Mouse (Mus musculus) heart, postnatal 14 days (tissue): Measurements from ENCODE around the gene 4930404N11Rik. TPM values are rescaled to one million over a fixed set of nuclear protein-coding genes. Genes with fewer than 3 reads are reported as not detected.

Experiments
- DNase-seq, 2 experiments: peaks; one replicate each; pipeline ENCODE4 v3.0.0; 2021 to 2022
- intact Hi-C: fragments of 180-260 bp; cut with DNase I; formaldehyde crosslinking; loops from one replicate; pipeline ENCODE4 v1.15.1; 2025
- microRNA-seq, 2 experiments: library from miRNA; unstranded; fragments of <30 nt; microRNA quantifications; one replicate each; pipeline ENCODE4 v1.2.0; 2021 to 2022
- total RNA-seq, 2 experiments: library from RNA; stranded (reverse); gene quantifications; 2 replicates each; pipeline ENCODE4 v1.2.3; 2021

Gene 4930404N11Rik
- total RNA-seq, 2 experiments from 2014 or later, result 1.2 to 1.3 TPM

DNA sequence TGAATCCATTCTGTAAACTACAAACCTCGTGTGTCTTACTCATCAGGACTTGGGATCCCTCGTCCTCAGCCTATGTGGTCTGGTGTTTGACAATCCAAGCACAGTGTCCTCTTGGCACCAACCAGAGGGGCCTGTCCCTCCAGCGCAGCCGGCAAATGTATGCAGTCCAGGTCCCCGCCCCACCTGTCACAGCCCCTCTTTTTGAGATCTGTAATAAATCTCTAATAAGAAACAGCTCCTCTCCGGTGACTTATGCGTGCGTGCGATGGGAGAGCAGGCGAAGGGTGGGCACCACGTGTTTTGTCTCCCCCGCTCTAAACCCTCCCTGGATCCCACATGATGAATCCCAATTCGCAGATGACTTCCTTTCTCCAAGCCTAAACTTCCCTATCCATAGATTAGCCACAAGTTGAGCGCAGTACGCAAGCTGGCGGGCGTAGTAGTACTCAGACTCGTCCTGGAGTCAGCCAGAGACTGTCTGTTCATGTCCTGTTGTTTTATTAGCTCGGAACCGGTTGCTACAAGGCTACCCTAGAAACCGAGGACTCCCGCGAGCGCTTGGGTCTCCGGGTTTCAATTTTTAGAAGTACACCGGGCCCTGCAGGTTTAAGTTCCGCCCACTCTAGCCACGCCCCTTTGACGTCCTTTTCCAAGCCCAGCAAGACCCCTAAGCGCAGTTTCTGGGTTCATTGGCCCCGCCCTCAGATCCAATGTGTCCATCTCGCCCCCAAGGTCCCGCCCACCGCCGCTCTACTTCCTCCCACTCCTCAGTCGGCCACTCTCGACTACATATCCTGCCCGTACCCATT lies 45.7 kb downstream of the 4930404N11Rik start:
- intact Hi-C loops, result no loop called here
- peak; percentile 93 to 94 for DNase-seq

GRCm38 (mm10) chr10:81319330-81319699 lies 46.3 kb downstream of the 4930404N11Rik start:
- peak in 1 of 2 experiments; percentile 40 for DNase-seq

DNA sequence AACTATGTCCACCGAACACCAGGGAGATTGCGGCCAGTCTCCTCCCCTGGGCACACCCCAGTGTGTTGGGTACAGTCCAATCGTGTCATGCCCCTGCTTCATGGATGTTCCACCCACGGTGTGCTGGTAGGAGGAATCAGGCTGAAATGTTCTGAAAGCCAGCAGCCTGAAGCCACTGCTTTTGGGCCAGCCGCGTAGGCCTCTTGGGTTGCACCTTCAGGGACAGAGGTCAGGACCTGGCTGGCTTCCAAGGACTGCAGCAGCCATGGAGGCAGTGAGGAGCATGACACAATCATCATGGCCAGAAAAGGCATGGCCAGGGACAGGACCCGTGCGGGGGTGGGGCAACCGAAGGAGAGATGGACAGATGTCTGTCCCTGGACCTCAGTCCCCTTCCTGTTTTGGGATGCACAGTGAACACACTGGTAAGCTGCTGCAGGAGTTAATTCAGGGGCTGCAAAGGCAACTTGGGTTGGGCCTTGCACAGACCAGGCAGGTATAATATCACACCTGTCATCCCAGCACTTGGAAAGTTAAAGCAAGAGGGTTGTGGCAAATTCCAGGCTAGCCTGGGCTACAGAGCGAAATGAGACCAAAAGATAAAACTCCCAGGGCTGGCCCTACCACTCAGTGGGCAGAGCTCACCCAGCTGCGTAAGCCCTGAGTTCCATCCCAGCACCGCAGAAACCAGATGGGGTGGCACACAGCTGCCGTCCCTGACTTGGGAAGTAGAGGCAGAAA lies 46.9 kb downstream of the 4930404N11Rik start:
- DNase-seq, result no peak
- intact Hi-C loops, result no loop called here

More at GRCm38 (mm10) chr10:81319330-81319699, 46.3 kb downstream of the 4930404N11Rik start:
- intact Hi-C loops, result no loop called here

GRCm38 (mm10) chr10:81317273-81317672 lies 48.3 kb downstream of the 4930404N11Rik start:
- DNase-seq, result no peak

GRCm38 (mm10) chr10:81316338-81317060 lies 49.1 kb downstream of the 4930404N11Rik start:
- DNase-seq, result peak in 1 of 2 experiments; percentile 49
- intact Hi-C loops, result no loop called here

More at GRCm38 (mm10) chr10:81317273-81317672, 48.3 kb downstream of the 4930404N11Rik start:
- intact Hi-C loops, result no loop called here

DNA sequence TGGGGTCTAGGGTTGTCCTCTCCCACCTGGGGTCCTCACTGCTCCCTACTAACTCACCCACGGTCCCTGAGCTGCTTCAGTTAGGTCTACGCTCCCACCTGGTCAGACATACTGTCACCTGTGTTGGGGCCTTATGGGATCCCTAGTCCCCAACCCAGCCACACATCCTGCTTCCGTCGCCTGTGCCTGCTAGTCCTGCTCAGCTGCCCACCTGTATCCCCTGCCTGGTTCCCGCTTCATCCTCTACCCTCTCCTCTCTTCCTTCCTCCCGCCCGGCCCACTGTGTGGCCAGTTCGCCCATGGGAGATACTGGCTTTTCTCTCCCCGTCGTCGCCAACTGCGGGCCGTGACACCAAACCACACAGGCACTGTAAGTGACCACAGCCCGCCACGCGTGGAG lies 50.0 kb downstream of the 4930404N11Rik start:
- no peak for DNase-seq
- intact Hi-C loops, result no loop called here

- intact Hi-C loops, result no loop called here
Observed at GRCm38 (mm10) chr10:81314201-81314600, 51.4 kb downstream of the 4930404N11Rik start.

DNA sequence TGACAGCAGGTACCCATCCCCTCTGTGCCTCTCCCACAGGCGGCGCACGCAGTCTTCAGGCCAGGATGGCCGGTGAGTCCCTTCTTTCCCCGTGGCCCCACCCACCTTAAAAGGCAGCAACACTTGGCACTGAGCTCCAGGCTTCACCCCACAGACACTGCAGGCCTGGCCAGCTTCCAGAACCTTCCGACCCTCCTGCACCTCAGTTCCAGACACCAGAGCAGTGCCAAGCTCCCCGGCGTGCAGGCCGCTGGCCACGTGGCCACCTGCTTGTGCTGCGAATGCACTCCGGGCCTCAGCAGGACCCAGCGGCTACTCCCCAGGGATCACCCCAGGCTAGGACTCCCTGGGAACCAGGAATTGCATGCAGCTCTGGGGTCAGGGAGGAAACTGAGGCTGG lies 52.0 kb downstream of the 4930404N11Rik start:
- no peak for DNase-seq
- intact Hi-C loops, result no loop called here

More at GRCm38 (mm10) chr10:81314201-81314600, 51.4 kb downstream of the 4930404N11Rik start:
- no peak for DNase-seq

Small RNA genes within 50 kb of the gene (microRNA-seq; reads per million reads assigned to microRNA genes)
- gene Mir6913, result 0.27 to 2.3 reads per million in 2 experiments

Other genes with a start within 250 kb of the 4930404N11Rik start
- 10 to 100 TPM; 40.8 to 43.2 TPM for gene Zbtb7a, start 230.6 kb downstream of the 4930404N11Rik start, total RNA-seq
- gene Pias4, start 197.9 kb downstream of the 4930404N11Rik start, total RNA-seq, result 10 to 100 TPM; 15.2 to 18.3 TPM
- 1,000 to 10,000 TPM; 1,113 to 1,165 TPM for gene Eef2, start 189.2 kb downstream of the 4930404N11Rik start, total RNA-seq
- gene Dapk3, start 182.8 kb downstream of the 4930404N11Rik start, total RNA-seq, result 10 to 100 TPM; 28.4 to 29.2 TPM
- gene 4930442H23Rik, start 182.0 kb downstream of the 4930404N11Rik start, total RNA-seq, result not detected
- gene Nmrk2, start 163.8 kb downstream of the 4930404N11Rik start, total RNA-seq, result 1 to 10 TPM; 3.6 to 9.8 TPM
- gene Atcay, start 135.0 kb downstream of the 4930404N11Rik start, total RNA-seq, result under 1 TPM; 0.12 TPM
- gene Zfr2, start 132.7 kb downstream of the 4930404N11Rik start, total RNA-seq, result 1 to 10 TPM; 2.7 to 3.4 TPM
- under 1 TPM; 0.26 to 0.51 TPM for gene Matk, start 112.9 kb downstream of the 4930404N11Rik start, total RNA-seq
- gene Mrpl54, start 98.9 kb downstream of the 4930404N11Rik start, total RNA-seq, result 10 to 100 TPM; 83.0 to 96.2 TPM
- gene Apba3, start 98.9 kb downstream of the 4930404N11Rik start, total RNA-seq, result 10 to 100 TPM; 85.5 to 97.2 TPM
- under 1 TPM; 0.14 to 0.34 TPM for gene Tjp3, start 74.2 kb downstream of the 4930404N11Rik start, total RNA-seq
- 10 to 100 TPM; 34.8 to 36.7 TPM for gene Pip5k1c, start 72.9 kb downstream of the 4930404N11Rik start, total RNA-seq
- 10 to 100 TPM; 15.6 to 17.8 TPM for gene Cactin, start 44.7 kb downstream of the 4930404N11Rik start, total RNA-seq
- gene Tbxa2r, start 37.1 kb downstream of the 4930404N11Rik start, total RNA-seq, result 1 to 10 TPM; 5.3 to 7.9 TPM
- gene Gipc3, start 22.6 kb downstream of the 4930404N11Rik start, total RNA-seq, result 1 to 10 TPM; 5.2 to 5.5 TPM
- gene Hmg20b, start 15.3 kb downstream of the 4930404N11Rik start, total RNA-seq, result 10 to 100 TPM; 74.0 to 82.9 TPM
- gene Mfsd12, start 8.3 kb downstream of the 4930404N11Rik start, total RNA-seq, result 10 to 100 TPM; 11.7 to 14.3 TPM
- 10 to 100 TPM; 30.5 to 32.7 TPM for gene Fzr1, start 12.7 kb upstream of the 4930404N11Rik start, total RNA-seq
- 10 to 100 TPM; 47.6 to 55.3 TPM for gene Dohh, start 18.6 kb upstream of the 4930404N11Rik start, total RNA-seq
- gene Gm48551, start 18.6 kb upstream of the 4930404N11Rik start, total RNA-seq, result under 1 TPM; 0.51 to 0.84 TPM
- under 1 TPM; 0.65 to 0.83 TPM for gene Gm48552, start 23.2 kb upstream of the 4930404N11Rik start, total RNA-seq
- 1 to 10 TPM; 1.9 to 2.0 TPM for gene Smim24, start 27.2 kb upstream of the 4930404N11Rik start, total RNA-seq
- 100 to 1,000 TPM; 133 TPM for gene Nfic, start 89.8 kb upstream of the 4930404N11Rik start, total RNA-seq
- gene Celf5, start 116.9 kb upstream of the 4930404N11Rik start, total RNA-seq, result under 1 TPM; 0.15 to 0.19 TPM
- 10 to 100 TPM; 55.4 to 62.0 TPM for gene Ncln, start 130.6 kb upstream of the 4930404N11Rik start, total RNA-seq
- 1 to 10 TPM in 1 of 2 experiments, under 1 TPM in 1; 0.96 to 1.2 TPM for gene S1pr4, start 134.3 kb upstream of the 4930404N11Rik start, total RNA-seq
- gene Gna15, start 158.4 kb upstream of the 4930404N11Rik start, total RNA-seq, result under 1 TPM; 0.73 to 0.76 TPM
- gene Gna11, start 179.4 kb upstream of the 4930404N11Rik start, total RNA-seq, result 10 to 100 TPM; 50.6 to 51.6 TPM
- gene Aes, start 193.7 kb upstream of the 4930404N11Rik start, total RNA-seq, result 100 to 1,000 TPM; 900 to 948 TPM
- 10 to 100 TPM in 1 of 2 experiments, 1 to 10 TPM in 1; 9.4 to 11.2 TPM for gene Tle2, start 208.7 kb upstream of the 4930404N11Rik start, total RNA-seq
- 10 to 100 TPM in 1 of 2 experiments, 1 to 10 TPM in 1; 8.0 to 10.2 TPM for gene Tle6, start 235.3 kb upstream of the 4930404N11Rik start, total RNA-seq
- 1 to 10 TPM; 1.8 to 2.2 TPM for gene BC025920, start 240.5 kb upstream of the 4930404N11Rik start, total RNA-seq